Mouse (Mus musculus): Measurements from ENCODE around the gene Uaca.

DNA sequence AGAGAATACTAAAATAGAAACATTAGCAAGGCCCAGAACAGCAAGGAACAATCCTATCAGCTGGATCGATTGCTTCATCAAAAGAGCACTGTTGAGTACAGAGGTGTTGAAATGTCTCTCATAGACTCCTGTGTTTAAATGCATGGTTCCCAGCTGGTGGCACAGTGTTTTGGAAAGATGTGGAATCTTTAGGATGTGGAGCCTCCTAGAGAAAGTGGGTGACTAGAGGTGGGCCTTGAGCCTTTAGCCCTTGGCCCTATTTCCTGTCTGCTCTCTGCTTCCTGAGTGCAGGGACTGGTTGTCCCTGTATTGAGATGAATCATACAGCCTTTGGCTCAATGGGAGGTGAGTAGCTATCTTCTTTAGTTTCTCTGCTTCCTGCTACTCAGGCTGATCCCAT is 117.9 kb downstream of the Uaca start:
- TF ChIP-seq CTCF (IDR thresholded peaks at IDR 0.05; ENCODE audit: insufficient read depth, low read length) (no peak), POLR2A (IDR thresholded peaks at IDR 0.05; ENCODE audit: borderline replicate concordance, extremely low read depth, low read depth, low read length) (no peak)

Measured in lung, adult 2 months (tissue).